Mouse (Mus musculus) monocyte, adult 5-6 weeks (primary cell): Measurements from ENCODE around the gene Inpp4b. TPM values are rescaled to one million over a fixed set of nuclear protein-coding genes. Genes with fewer than 3 reads are reported as not detected.

Experiments used
- ATAC-seq: fragments of 153-309, 156-312 bp; replicated peaks from 2 replicates; pipeline ENCODE4 v1.8.0; 2017; ENCODE audit warnings: mild to moderate bottlenecking; ENCODE audit not compliant: low TSS enrichment, insufficient number of reproducible peaks, severe bottlenecking, poor library complexity, low FRiP score
- total RNA-seq: library from RNA; stranded (forward); fragments of 200-1000, 200-491, 200-594 nt; gene quantifications from 3 replicates; pipeline ENCODE4 v1.2.3, GENCODE M21; 2017

Gene Inpp4b
- total RNA-seq, 1 experiment from 2014 or later, result 11.9 TPM

GRCm38 (mm10) chr8:81635912-81636583 is 293.7 kb downstream of the Inpp4b start:
- ATAC-seq, result no peak

DNA sequence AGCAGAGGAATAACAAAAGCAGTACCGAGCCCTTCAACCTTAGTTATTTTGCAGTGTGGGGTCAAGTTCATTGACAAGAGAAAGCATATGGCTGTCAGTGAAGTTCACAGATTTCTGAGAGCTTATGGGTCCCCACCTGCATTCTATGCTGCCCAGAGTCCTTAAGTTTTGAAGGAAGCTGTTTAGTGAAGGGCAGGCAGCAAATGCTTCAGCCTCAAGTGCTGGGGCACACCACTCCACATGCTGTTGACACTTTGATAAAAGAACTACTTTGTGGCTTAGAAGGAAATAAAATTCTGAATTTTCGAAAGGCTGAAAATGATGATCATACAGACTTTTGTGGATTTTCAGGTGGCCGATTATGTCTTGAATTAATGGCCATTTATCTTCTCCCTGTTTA is 296.1 kb downstream of the Inpp4b start:
- no peak for ATAC-seq

DNA sequence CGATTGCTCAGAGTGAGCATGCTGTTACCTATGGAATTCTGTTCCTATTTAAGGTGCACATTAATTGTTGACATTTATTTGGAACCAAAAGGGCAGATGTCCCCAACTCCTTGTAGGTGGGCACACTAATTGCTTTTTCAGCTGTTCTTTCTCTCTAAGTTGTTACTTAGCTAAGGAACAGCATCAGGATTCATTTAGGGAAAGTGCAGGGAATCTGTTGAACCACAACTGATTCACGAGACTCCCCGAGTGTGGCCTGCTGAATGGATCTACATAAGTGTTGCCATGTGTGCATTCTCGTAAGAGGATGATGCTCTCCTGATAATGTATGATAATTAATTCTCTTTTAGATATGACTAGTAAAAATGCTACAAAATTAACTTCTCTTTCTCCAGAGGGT is 297.5 kb downstream of the Inpp4b start:
- no peak for ATAC-seq

- no peak for ATAC-seq
Measured at GRCm38 (mm10) chr8:81643030-81643429, 300.7 kb downstream of the Inpp4b start.

DNA sequence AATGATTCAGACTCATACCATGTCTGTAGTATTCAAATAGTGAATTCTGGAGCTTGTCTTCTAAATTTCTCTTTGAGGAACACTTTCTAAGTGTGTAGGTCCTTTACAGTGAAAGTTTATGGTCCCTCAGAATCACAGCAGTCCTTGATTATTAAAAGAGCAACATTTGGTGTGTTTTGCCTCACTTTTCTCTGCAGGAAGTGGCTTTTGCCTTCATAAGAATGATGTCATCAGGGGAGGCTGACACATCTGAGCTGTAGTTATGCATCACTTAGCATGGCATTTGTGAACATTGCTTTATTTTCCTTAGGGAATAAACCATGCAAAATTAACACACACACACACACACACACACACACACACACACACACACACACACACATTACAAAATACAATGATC is 349.8 kb downstream of the Inpp4b start:
- ATAC-seq, result no peak

DNA sequence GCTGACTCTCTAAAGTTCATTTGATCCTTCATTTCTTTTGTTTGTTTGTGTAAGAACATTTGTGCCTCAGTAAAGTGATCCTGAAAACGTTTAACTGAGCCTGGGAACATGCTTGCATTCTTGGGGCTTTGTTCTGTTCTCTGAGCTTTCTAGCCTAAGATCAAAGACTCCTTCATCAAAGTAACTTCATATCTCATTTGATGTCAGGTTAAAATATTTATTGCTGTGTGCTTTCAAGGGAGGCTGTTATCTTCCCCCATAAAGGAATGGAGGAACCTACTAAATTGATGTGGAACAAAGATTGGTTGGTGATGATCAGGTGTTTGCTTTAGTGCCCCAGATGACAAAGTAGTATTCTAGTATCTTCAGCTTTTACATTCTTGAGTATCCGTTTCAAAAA is 352.5 kb downstream of the Inpp4b start:
- ATAC-seq, result no peak

DNA sequence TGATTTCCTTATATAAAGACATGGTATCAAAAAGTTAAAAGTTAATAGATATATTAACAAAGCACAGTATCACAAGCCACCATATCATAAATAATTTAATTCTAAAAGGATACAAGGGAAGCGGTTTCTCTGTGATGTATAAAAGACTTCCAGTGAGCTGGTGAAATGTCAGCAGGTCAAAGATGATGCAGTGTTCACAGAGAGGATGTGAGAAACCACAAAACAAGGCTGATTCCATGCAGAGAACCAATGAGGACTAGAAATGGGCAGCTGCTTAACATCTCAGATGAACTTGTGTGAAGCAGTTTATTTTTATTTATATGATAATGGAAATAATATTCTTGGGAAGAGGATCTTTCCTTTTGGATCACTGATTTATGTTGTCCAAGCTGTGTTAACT is 359.7 kb downstream of the Inpp4b start:
- no peak for ATAC-seq

DNA sequence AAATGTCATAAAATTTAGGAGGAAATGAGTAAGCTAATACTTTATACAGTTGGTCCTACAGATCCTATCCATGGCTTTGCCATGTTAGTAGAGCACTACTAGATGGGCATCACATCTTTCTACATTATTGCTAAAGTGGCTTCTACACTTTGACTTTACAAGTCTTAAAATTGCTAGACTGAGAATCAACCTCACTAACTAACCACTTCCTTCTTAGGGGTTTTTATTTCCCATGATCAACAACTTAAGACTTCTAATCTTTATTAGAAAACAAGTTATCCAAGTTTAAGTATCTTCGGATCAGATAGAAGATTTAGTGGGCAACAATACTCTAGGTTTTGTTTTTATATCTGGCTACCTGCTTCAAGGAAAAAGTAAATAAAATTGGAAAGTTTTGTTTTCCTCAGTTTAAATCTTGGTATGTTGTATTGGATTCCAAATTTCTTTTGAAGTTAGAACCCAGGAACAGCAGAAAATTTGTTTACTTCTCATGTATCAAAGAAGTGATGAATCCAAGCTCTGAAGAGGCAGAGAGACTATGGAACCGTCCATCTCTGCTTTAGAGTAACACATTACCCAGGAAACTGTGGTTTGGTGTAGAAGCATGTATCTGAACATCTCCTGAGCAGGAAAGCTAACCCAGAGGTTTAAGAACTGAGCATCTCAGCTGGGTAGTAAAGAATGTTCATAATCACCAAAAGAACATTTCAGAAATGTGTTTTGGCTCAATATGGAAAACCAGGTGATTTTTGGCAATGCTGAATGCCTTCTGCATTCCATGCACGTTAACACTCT is 361.4 kb downstream of the Inpp4b start:
- ATAC-seq, result no peak

DNA sequence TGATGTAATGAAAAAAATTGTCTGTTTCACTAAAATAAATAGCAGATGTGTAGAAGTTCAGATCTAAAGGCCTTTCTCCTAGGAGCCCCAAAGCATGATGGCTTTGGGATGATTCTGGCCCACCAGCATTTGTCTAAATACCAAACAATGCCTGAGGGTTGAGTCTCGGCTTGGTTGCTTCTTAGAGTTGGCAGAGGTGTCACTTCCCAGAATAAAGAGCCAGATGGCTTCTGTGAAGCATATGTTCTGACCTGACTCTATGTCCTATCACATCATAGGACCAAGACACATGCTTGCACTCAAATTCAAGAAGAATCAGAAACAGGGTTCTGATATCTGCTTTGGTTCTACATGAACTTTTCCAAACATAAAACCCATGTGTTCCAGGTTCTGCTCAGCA is 365.1 kb downstream of the Inpp4b start:
- no peak for ATAC-seq

GRCm38 (mm10) chr8:81731332-81731731 is 389.0 kb downstream of the Inpp4b start:
- no peak for ATAC-seq

- ATAC-seq, result no peak
Measured at GRCm38 (mm10) chr8:81735655-81736054, 393.3 kb downstream of the Inpp4b start.

DNA sequence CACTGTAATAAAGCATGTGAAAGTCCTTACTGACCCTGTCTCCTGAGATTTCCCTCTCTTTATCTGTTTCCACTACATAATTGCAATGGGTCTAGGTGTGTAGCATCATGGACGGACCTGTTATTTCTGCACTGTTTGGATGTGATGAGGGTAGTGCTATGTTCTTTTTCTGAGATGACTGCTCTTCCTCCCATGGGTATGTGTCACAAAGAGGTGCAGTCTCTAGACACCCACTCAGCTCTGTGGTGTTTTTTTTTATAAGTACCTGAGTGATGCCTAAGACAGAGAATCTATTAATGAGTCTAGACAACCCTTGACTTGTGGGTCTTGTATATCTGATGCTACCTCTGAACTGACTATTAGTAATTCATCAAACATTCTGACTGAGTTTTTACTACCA is 393.7 kb downstream of the Inpp4b start:
- no peak for ATAC-seq

- no peak for ATAC-seq
Measured at GRCm38 (mm10) chr8:81742588-81742987, 400.2 kb downstream of the Inpp4b start.

- ATAC-seq, result no peak
Measured at GRCm38 (mm10) chr8:81743040-81743439, 400.7 kb downstream of the Inpp4b start.

DNA sequence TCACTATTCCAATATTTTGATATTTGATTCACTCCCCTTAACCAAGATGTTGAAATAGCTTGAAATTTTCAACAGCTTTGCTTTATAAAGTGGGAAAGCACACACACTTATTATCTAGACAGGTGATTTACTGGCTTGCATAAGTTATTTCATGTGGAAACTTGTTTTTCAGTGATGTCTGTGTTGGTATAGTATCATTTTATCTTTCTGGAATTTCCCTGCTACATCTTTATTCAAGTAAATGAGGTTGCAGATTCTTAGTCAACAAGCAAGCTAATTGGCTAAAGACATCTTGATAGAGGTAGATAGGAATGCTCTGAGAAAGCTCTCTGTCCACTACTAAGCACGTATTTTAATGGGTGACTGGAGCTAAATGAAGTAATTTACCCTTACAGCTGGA is 403.1 kb downstream of the Inpp4b start:
- ATAC-seq, result no peak

GRCm38 (mm10) chr8:81751159-81751558 is 408.8 kb downstream of the Inpp4b start:
- ATAC-seq, result no peak

- no peak for ATAC-seq
Measured at GRCm38 (mm10) chr8:81756663-81757062, 414.3 kb downstream of the Inpp4b start.

- ATAC-seq, result no peak
Measured at GRCm38 (mm10) chr8:81757580-81758144, 415.3 kb downstream of the Inpp4b start.

DNA sequence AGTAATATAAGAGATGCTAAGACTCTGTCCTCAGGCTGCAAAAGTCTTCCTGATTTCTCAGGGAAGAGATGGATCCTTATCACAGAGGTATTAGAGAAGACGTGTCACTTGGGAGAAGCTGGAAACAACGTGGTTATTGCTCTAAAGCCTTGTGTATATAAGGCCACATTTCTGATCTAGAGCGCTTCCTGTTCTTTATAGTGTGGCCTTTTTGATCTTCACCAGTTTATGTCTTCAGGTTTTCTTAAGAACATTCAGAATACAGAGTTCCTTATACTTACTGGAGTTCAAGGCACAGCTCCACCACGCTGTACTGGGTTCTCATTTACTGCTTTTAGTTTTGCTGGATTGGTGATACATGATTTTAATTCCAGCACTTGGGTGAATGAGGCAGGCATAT is 419.1 kb downstream of the Inpp4b start:
- ATAC-seq, result no peak

DNA sequence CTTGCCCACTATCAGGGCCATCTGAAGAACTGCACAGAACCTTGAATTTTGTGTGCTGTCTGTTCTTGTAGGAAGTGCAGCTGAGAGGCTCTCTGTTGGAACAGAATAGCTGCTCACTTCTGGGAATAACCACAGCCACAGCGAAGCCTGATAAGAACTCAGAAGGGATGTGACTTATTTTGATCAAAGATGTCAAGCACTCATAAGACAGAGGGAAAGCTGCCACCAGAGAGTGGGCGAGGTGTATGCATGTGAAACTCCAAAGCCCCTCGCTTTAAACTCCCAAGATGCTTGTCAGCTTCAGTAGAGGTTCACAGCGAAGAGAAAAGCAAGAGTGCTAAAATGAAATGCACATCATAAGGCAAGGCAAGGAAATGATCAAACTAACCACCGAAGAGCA is 423.7 kb downstream of the Inpp4b start:
- ATAC-seq, result no peak
